Mouse (Mus musculus) brain, adult 10 weeks (tissue): Measurements from ENCODE around the gene Aldh3b1. TPM values are rescaled to one million over a fixed set of nuclear protein-coding genes. Genes with fewer than 3 reads are reported as not detected.

Experiments used
- polyA plus RNA-seq: library from polyadenylated mRNA; stranded (reverse); fragments of 350-450 nt; fragmentation: Illumina TruSeq; extraction: RNeasy Lipid Tissue Mini Kit (QIAGEN cat#74804); gene quantifications from one replicate; pipeline ENCODE4 v1.2.3, GENCODE M21; 2015; ENCODE audit warnings: low read depth, low replicate concordance

The Aldh3b1 gene
- polyA plus RNA-seq = 4.3 TPM

GRCm38 (mm10) chr19:3929211-3929941, at the start of gene Aldh3b1:
Aldh3b1 (minus strand) TSS chr19:3929808.

DNA sequence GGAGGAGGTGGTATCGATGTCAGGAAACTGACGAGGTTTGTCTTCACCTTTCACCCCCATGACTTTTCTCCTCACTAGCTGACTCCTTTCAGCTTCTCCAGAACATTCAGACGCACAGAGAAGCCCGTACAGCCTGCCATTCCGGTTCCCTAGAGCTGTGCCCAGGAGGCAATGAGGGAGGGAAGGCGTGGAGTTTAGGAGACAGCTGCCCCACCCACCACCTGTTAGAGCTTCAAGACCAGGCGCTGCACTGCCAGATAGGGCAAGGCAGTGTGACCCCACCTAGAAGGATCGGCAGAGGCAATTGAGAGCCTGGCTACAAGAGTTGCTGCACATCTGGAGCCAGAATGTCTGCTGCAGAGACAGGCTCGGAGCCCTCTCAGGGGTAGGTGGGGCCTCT, 42.6 kb upstream of the Aldh3b1 start, which contains the start of gene Aldh3b2:
Gene Aldh3b2, plus strand, starts transcription at position 100 of the 400 bp plus-strand sequence.

DNA sequence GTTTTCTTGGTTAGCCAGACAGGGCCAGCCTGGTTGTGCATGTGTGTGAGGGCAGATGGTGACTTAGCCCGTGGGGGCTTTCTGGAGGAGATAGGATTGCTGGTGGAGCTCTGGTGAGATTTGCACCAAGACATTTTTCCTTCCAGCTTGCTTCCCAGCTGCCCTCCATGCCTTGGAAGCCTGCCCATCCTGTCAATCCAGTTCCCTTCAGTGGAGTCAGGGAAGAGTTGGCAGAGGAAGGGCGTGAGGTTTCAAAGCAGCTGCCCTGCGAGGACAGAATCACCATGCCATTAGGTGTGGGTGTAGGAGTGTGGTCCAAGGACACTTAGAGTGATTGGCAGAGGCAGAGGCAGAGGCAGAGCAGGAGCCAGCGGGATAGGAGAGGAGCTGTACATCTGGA, 28.9 kb upstream of the Aldh3b1 start, which contains the start of gene Aldh3b3:
Gene Aldh3b3, plus strand, starts transcription at position 176 of the 400 bp plus-strand sequence.

GRCm38 (mm10) chr19:3935032-3935895, 5.7 kb upstream of the Aldh3b1 start, which contains the start of gene Unc93b1:
Unc93b1 (plus strand) TSS chr19:3935186.

DNA sequence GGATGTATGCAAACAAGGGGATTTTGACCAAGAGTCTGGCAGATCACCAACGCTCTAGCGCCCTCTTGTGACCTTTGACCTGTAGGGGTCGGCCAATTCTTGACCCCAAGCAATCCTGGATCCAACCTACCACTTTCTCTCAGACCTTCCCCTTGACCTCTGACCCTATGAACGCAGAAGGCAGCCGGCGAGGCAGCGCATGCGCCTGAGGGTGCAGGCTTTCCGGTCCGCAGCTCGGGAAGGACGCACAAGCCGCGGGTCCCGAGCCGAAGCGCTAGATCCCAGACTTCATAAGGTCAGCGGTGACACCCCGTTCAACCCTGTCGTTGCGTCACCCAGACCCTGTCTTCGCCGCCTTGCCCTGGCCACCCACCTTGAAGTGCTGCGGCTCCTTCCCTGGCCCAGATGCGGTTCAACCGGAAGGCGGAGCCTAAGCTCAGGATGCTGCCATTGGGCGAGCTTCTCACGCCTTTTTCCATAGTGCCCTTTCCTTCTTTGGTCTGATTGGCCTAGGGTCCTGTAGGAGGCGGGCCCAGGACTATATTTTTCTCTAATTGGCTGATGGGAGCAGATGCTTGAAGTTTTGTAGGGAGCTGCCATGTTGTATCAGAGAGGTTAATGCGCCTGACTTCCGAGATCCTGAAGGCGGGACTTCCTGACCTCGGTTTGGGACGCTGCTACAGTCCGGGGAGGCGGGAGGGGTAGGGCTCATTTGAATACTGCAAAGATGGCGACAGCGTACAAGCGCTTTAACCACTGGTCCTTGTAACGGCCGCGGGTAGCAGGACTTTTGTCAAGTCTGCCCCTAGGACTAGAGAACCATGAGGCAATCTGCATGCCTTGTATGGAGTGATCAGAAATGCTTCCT, 17.0 kb downstream of the Aldh3b1 start, which contains the start of gene Ndufs8:
Gene Ndufs8, minus strand, starts transcription at position 438 of the 868 bp plus-strand sequence.

GRCm38 (mm10) chr19:3906795-3907786, 22.5 kb downstream of the Aldh3b1 start, which contains the start of gene Tcirg1:
Tcirg1 (minus strand) TSS chr19:3907133.

Other genes with a start within 250 kb of the Aldh3b1 start
- 4.5 TPM for gene Lrp5, start 243.2 kb downstream of the Aldh3b1 start, polyA plus RNA-seq
- 26.5 TPM for gene 1810055G02Rik, start 221.5 kb downstream of the Aldh3b1 start, polyA plus RNA-seq
- 28.6 TPM for gene Kmt5b, start 162.4 kb downstream of the Aldh3b1 start, polyA plus RNA-seq
- gene Chka, start 78.0 kb downstream of the Aldh3b1 start, polyA plus RNA-seq = 82.1 TPM
- 14.5 TPM for gene Tcirg1, start 22.7 kb downstream of the Aldh3b1 start, polyA plus RNA-seq
- gene Ndufs8, start 17.0 kb downstream of the Aldh3b1 start, polyA plus RNA-seq = 305 TPM
- 16.0 TPM for gene Unc93b1, start 5.4 kb upstream of the Aldh3b1 start, polyA plus RNA-seq
- gene Aldh3b3, start 28.8 kb upstream of the Aldh3b1 start, polyA plus RNA-seq = not detected
- gene Aldh3b2, start 42.5 kb upstream of the Aldh3b1 start, polyA plus RNA-seq = 1.4 TPM
- 4.0 TPM for gene Acy3, start 56.8 kb upstream of the Aldh3b1 start, polyA plus RNA-seq
- gene Tbx10, start 62.9 kb upstream of the Aldh3b1 start, polyA plus RNA-seq = not detected
- 15.1 TPM for gene Nudt8, start 70.8 kb upstream of the Aldh3b1 start, polyA plus RNA-seq
- gene Gm49405, start 70.8 kb upstream of the Aldh3b1 start, polyA plus RNA-seq = 2.0 TPM
- 5.7 TPM for gene Doc2g, start 73.5 kb upstream of the Aldh3b1 start, polyA plus RNA-seq
- 236 TPM for gene Ndufv1, start 83.0 kb upstream of the Aldh3b1 start, polyA plus RNA-seq
- gene Gstp1, start 108.2 kb upstream of the Aldh3b1 start, polyA plus RNA-seq = 465 TPM
- 1.5 TPM for gene Gstp2, start 116.2 kb upstream of the Aldh3b1 start, polyA plus RNA-seq
- gene Gstp3, start 129.8 kb upstream of the Aldh3b1 start, polyA plus RNA-seq = not detected
- gene Cabp2, start 151.8 kb upstream of the Aldh3b1 start, polyA plus RNA-seq = not detected
- 37.6 TPM for gene Cdk2ap2, start 167.4 kb upstream of the Aldh3b1 start, polyA plus RNA-seq
- 122 TPM for gene Pitpnm1, start 170.2 kb upstream of the Aldh3b1 start, polyA plus RNA-seq
- 183 TPM for gene Aip, start 196.1 kb upstream of the Aldh3b1 start, polyA plus RNA-seq
- 0.10 TPM for gene Gpr152, start 210.0 kb upstream of the Aldh3b1 start, polyA plus RNA-seq
- not detected for gene Cabp4, start 214.2 kb upstream of the Aldh3b1 start, polyA plus RNA-seq
- 127 TPM for gene Coro1b, start 218.8 kb upstream of the Aldh3b1 start, polyA plus RNA-seq
- 1.5 TPM for gene Ptprcap, start 223.8 kb upstream of the Aldh3b1 start, polyA plus RNA-seq
- 45.8 TPM for gene Rps6kb2, start 233.5 kb upstream of the Aldh3b1 start, polyA plus RNA-seq
- gene Carns1, start 245.7 kb upstream of the Aldh3b1 start, polyA plus RNA-seq = 13.7 TPM